Mouse (Mus musculus) limb, embryonic 11.5 days (tissue): Measurements from ENCODE around the gene Atp9a. TPM values are rescaled to one million over a fixed set of nuclear protein-coding genes. Genes with fewer than 3 reads are reported as not detected.

ENCODE experiments used
- ATAC-seq: fragments of 200-750 bp; cut with Nextera tagmentation; 2 replicates; pipeline ENCODE4 v1.8.0; 2017; ENCODE audit warnings: low read depth; ENCODE audit not compliant: insufficient number of reproducible peaks, low FRiP score, low TSS enrichment
- DNase-seq: peaks from one replicate; pipeline ENCODE4 v3.0.0-alpha.2; 2015; ENCODE audit warnings: low spot score
- H3K27ac ChIP-seq: fragments of 300-500 bp; sonication (generic); replicated peaks from 2 replicates; pipeline ENCODE4 v1.5.1; 2014; ENCODE audit warnings: low read depth, mild to moderate bottlenecking, low read length
- H3K27me3 ChIP-seq: fragments of 300-500 bp; sonication (generic); 2 replicates; pipeline ENCODE4 v1.6.1; 2014; ENCODE audit warnings: mild to moderate bottlenecking, low read length, mixed read lengths; ENCODE audit not compliant: control insufficient read depth, insufficient read depth
- H3K36me3 ChIP-seq: fragments of 300-500 bp; sonication (generic); 2 replicates; pipeline ENCODE4 v1.6.1; 2014; ENCODE audit warnings: mild to moderate bottlenecking, low read length, moderate library complexity, mixed read lengths; ENCODE audit not compliant: control insufficient read depth, insufficient read depth
- H3K4me1 ChIP-seq: fragments of 300-500 bp; sonication (generic); 2 replicates; pipeline ENCODE4 v1.6.1; 2014; ENCODE audit warnings: low read length, mixed read lengths; ENCODE audit not compliant: control insufficient read depth, insufficient read depth
- H3K4me2 ChIP-seq: fragments of 300-500 bp; sonication (generic); 2 replicates; pipeline ENCODE4 v1.6.1; 2014; ENCODE audit warnings: low read depth, mild to moderate bottlenecking, moderate library complexity; ENCODE audit not compliant: severe bottlenecking
- H3K4me3 ChIP-seq: fragments of 300-500 bp; sonication (generic); 2 replicates; pipeline ENCODE4 v1.5.1; 2014; ENCODE audit warnings: low read depth, low read length
- H3K9ac ChIP-seq: fragments of 300-500 bp; sonication (generic); 2 replicates; pipeline ENCODE4 v1.6.1; 2014; ENCODE audit warnings: mild to moderate bottlenecking, low read length
- H3K9me3 ChIP-seq: fragments of 300-500 bp; sonication (generic); 2 replicates; pipeline ENCODE4 v1.6.1; 2016; ENCODE audit warnings: low read length; ENCODE audit not compliant: control insufficient read depth
- WGBS: fragments of 180-500 bp; shearing (Covaris S2); extraction: QIAGEN DNeasy Blood & Tissue Kit; methylation state at CpG from one replicate; pipeline ENCODE4 v1.1.7; 2014; 5-methylcytosine and 5-hydroxymethylcytosine counted together
- polyA plus RNA-seq: library from polyadenylated mRNA; unstranded; fragments of >200 nt; fragmentation: Nextera tagmentation; extraction: Ambion mirVana; gene quantifications from 2 replicates; pipeline ENCODE4 v1.2.1, GENCODE M21; 2014

The Atp9a gene
- polyA plus RNA-seq, 1 experiment from 2014 or later, result 7.0 TPM

- Histone ChIP-seq H3K36me3 (no peaks in the 10 kb centered on the region), H3K4me3 (no peak overlapping the region), H3K9ac (no peak overlapping the region), H3K4me1 (0 out of 2 replicates have a peak, but pooled peaks cover 3% of the 10 kb centered on the region), H3K27me3 (no peaks in the 10 kb centered on the region), H3K9me3 (no peaks in the 10 kb centered on the region), H3K4me2 (no peak overlapping the region), H3K27ac (no peak overlapping the region)
- ATAC-seq (no peak), DNase-seq (no peak)
- 74% methylated on average over 16 of the region's 16 CpGs for WGBS
Observed at GRCm38 (mm10) chr2:168656569-168657308, 85.5 kb downstream of the Atp9a start.

GRCm38 (mm10) chr2:168654983-168655669 lies 87.1 kb downstream of the Atp9a start:
- no peaks in the 10 kb centered on the region for H3K27me3 ChIP-seq
- ATAC-seq (no peak), DNase-seq (no peak)
- no peaks in the 10 kb centered on the region for H3K9me3 ChIP-seq
- H3K27ac ChIP-seq, result no peak overlapping the region
- 77% methylated on average over 17 of the region's 17 CpGs for WGBS
- H3K4me3 ChIP-seq, result no peak overlapping the region
- no peak overlapping the region for H3K4me2 ChIP-seq
- 0 out of 2 replicates have a peak, but pooled peaks cover 3% of the 10 kb centered on the region for H3K4me1 ChIP-seq
- H3K9ac ChIP-seq, result no peak overlapping the region
- H3K36me3 ChIP-seq, result no peaks in the 10 kb centered on the region

GRCm38 (mm10) chr2:168654482-168654881 lies 87.7 kb downstream of the Atp9a start:
- Histone ChIP-seq H3K4me2 (no peak overlapping the region), H3K27ac (no peak overlapping the region), H3K27me3 (no peaks in the 10 kb centered on the region), H3K4me1 (0 out of 2 replicates have a peak, but pooled peaks cover 3% of the 10 kb centered on the region), H3K9ac (no peak overlapping the region), H3K9me3 (no peaks in the 10 kb centered on the region), H3K36me3 (no peaks in the 10 kb centered on the region), H3K4me3 (no peak overlapping the region)
- ATAC-seq, result no peak
- WGBS, result 52% methylated on average over 9 of the region's 9 CpGs
- no peak for DNase-seq

GRCm38 (mm10) chr2:168651757-168652156 lies 90.5 kb downstream of the Atp9a start:
- H3K9me3 ChIP-seq, result no peaks in the 10 kb centered on the region
- 0 out of 2 replicates have a peak, but pooled peaks cover 3% of the 10 kb centered on the region for H3K4me1 ChIP-seq
- ATAC-seq (no peak), DNase-seq (peak; percentile 50)
- no peaks in the 10 kb centered on the region for H3K27me3 ChIP-seq
- no peak overlapping the region for H3K4me3 ChIP-seq
- no peak overlapping the region for H3K4me2 ChIP-seq
- no peak overlapping the region for H3K9ac ChIP-seq
- 46% methylated on average over 7 of the region's 7 CpGs for WGBS
- H3K36me3 ChIP-seq, result no peaks in the 10 kb centered on the region; the same call in 1 of the 2 replicates
- H3K27ac ChIP-seq, result no peak overlapping the region

GRCm38 (mm10) chr2:168648171-168648570 lies 94.0 kb downstream of the Atp9a start:
- Histone ChIP-seq H3K27me3 (no peaks in the 10 kb centered on the region), H3K4me1 (peaks cover 9% of the 10 kb centered on the region; the same call in 1 of the 2 replicates), H3K9me3 (no peaks in the 10 kb centered on the region), H3K27ac (no peak overlapping the region), H3K4me3 (no peak overlapping the region), H3K4me2 (no peak overlapping the region), H3K9ac (no peak overlapping the region), H3K36me3 (no peaks in the 10 kb centered on the region; the same call in 1 of the 2 replicates)
- ATAC-seq (no peak), DNase-seq (no peak)
- WGBS, result 70% methylated on average over 8 of the region's 8 CpGs

- H3K4me1 ChIP-seq, result peaks cover 9% of the 10 kb centered on the region; the same call in 1 of the 2 replicates
- H3K4me2 ChIP-seq, result no peak overlapping the region
- 45% methylated on average over 6 of the region's 6 CpGs for WGBS
- H3K9ac ChIP-seq, result no peak overlapping the region
- H3K27me3 ChIP-seq, result no peaks in the 10 kb centered on the region
- H3K9me3 ChIP-seq, result no peaks in the 10 kb centered on the region
- ATAC-seq (no peak), DNase-seq (no peak)
- no peak overlapping the region for H3K27ac ChIP-seq
- H3K36me3 ChIP-seq, result no peaks in the 10 kb centered on the region; the same call in 1 of the 2 replicates
- H3K4me3 ChIP-seq, result no peak overlapping the region
Observed at GRCm38 (mm10) chr2:168644855-168645254, 97.4 kb downstream of the Atp9a start.

GRCm38 (mm10) chr2:168643524-168644177 lies 98.6 kb downstream of the Atp9a start:
- ATAC-seq, result no peak
- Histone ChIP-seq H3K27me3 (no peaks in the 10 kb centered on the region), H3K9ac (no peak overlapping the region), H3K4me1 (peaks cover 9% of the 10 kb centered on the region; the same call in 1 of the 2 replicates), H3K9me3 (no peaks in the 10 kb centered on the region), H3K4me3 (no peak overlapping the region), H3K27ac (no peak overlapping the region), H3K36me3 (no peaks in the 10 kb centered on the region), H3K4me2 (no peak overlapping the region)
- no peak for DNase-seq
- 57% methylated on average over 20 of the region's 20 CpGs for WGBS

- Histone ChIP-seq H3K4me1 (peaks cover 13% of the 10 kb centered on the region; the same call in 1 of the 2 replicates), H3K4me3 (no peak overlapping the region), H3K27ac (no peak overlapping the region), H3K4me2 (no peak overlapping the region), H3K27me3 (no peaks in the 10 kb centered on the region), H3K9me3 (no peaks in the 10 kb centered on the region), H3K36me3 (no peaks in the 10 kb centered on the region), H3K9ac (no peak overlapping the region; the same call in 1 of the 2 replicates)
- DNase-seq (no peak), ATAC-seq (no peak)
- WGBS, result 82% methylated on average over 11 of the region's 11 CpGs
Observed at GRCm38 (mm10) chr2:168642187-168642586, 100.0 kb downstream of the Atp9a start.
